In the genomic region with DNA sequence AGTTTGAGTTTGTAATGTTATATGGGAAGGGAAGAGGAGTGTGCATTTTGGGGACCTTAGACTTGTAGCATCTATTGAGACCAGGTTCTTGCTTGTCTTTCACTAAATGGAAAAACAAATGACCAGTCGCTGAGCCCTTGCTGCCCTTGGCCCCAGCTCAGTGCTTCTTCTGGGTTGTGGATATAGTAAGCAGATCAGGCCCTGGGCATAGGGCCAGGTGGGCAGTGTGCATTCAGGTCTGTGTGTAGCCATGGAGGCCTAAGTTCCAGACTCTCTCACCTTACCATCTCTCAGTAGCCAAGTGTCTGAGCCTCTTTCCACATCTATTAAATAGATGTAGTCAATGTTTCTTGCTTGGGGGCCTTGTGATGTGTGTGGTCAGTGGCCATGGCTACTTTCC, we compare ENCODE assay signal across 21 mouse cellular contexts. TPM values are rescaled to one million over a fixed set of nuclear protein-coding genes. Genes with fewer than 3 reads are reported as not detected.
A peak's percentile ranks its signal among the peaks of the same experiment; 100 is the strongest.
DNase-seq lines count a peak whose midpoint lies in the region; ATAC-seq and TF ChIP-seq lines count a peak whose summit lies in the region.
"Had no signal": no experiment of that assay in that cellular context is flagged by ENCODE, and none has a peak within 500 bp of the region (broad histone marks: within the 10 kb centered on the region; RNA-seq: fewer than 3 reads in every experiment).

No protein-coding gene starts in this region.

- ATAC-seq in kidney, postnatal 0 days (replicated peaks; ENCODE audit: low FRiP score, low read depth) = peak; percentile 64; the same call in 1 of the 2 replicates
- ATAC-seq in kidney, embryonic 15.5 days (replicated peaks; ENCODE audit: low FRiP score) = no peak
- no peak for ATAC-seq in midbrain, postnatal 0 days (ENCODE audit: low FRiP score)
- no peak for ATAC-seq in midbrain, embryonic 16.5 days
- ATAC-seq: forebrain, embryonic 14.5 days; inflammation-experienced regulatory T-cells, adult 6 months had no signal

- H3K36me3 ChIP-seq in kidney, postnatal 0 days (ENCODE audit: insufficient read depth, low read length) = no peaks in the 10 kb centered on the region
- peaks cover 17% of the 10 kb centered on the region for H3K36me3 ChIP-seq in kidney, embryonic 15.5 days
- H3K36me3 ChIP-seq in midbrain, postnatal 0 days (ENCODE audit: insufficient read depth, low read length) = peaks cover 12% of the 10 kb centered on the region; the same call in 1 of the 2 replicates
- peaks cover 9% of the 10 kb centered on the region for H3K36me3 ChIP-seq in midbrain, embryonic 16.5 days (ENCODE audit: control insufficient read depth, insufficient read depth, low read length)
- H3K36me3 ChIP-seq in thymus, adult 2 months (ENCODE audit: control insufficient read depth, insufficient read depth, low read length) = no peaks in the 10 kb centered on the region
- H3K36me3 ChIP-seq: liver, embryonic 15.5 days; midbrain, embryonic 15.5 days had no signal

- no peaks in the 10 kb centered on the region for H3K9me3 ChIP-seq in kidney, postnatal 0 days (replicated peaks; ENCODE audit: low read length)
- H3K9me3 ChIP-seq in kidney, embryonic 15.5 days (replicated peaks) = no peaks in the 10 kb centered on the region
- H3K9me3 ChIP-seq in midbrain, postnatal 0 days (ENCODE audit: low read length) = no peaks in the 10 kb centered on the region
- no peaks in the 10 kb centered on the region for H3K9me3 ChIP-seq in midbrain, embryonic 16.5 days (replicated peaks; ENCODE audit: control insufficient read depth, low read length, poor library complexity, severe bottlenecking)
- H3K9me3 ChIP-seq: embryonic facial prominence, embryonic 15.5 days; hindbrain, embryonic 13.5 days; limb, embryonic 10.5 days; liver, embryonic 15.5 days; midbrain, embryonic 15.5 days had no signal

- DNase-seq in cerebellum, postnatal 14 days = peak; percentile 39 to 57
- no peak for DNase-seq in cerebellum, adult 9-11 months
- no peak for DNase-seq in kidney, postnatal 0 days (ENCODE audit: low spot score)
- peak; percentile 19 for DNase-seq in midbrain, postnatal 0 days (ENCODE audit: low spot score)
- no peak for DNase-seq in ovary, postnatal 10 days (ENCODE audit: low spot score)
- DNase-seq in thymus, adult 2 months = no peak
- DNase-seq: layer of hippocampus, adult 9-11 months; liver; right cerebral cortex, postnatal 14 days; thymus, postnatal 25 days had no signal

- WGBS in kidney, postnatal 0 days = 57% methylated on average over 1 of the region's 1 CpGs
- 70% methylated on average over 1 of the region's 1 CpGs for WGBS in kidney, embryonic 15.5 days
- 83% methylated on average over 1 of the region's 1 CpGs for WGBS in midbrain, postnatal 0 days
- WGBS in midbrain, embryonic 16.5 days = 83% methylated on average over 1 of the region's 1 CpGs
- 95% methylated on average over 1 of the region's 1 CpGs for WGBS in thymus, adult 2 months

- TF ChIP-seq CTCF in kidney, postnatal 0 days (IDR thresholded peaks at IDR 0.05; ENCODE audit: low read depth) = no peak
- TF ChIP-seq CTCF in midbrain, postnatal 0 days (IDR thresholded peaks at IDR 0.05) = no peak
- no peak for TF ChIP-seq CTCF in thymus, adult 2 months (IDR thresholded peaks at IDR 0.05; ENCODE audit: borderline replicate concordance, control insufficient read depth, extremely low read depth, insufficient read depth, low read length, poor library complexity)

- no peaks in the 10 kb centered on the region for H3K27me3 ChIP-seq in kidney, postnatal 0 days (ENCODE audit: insufficient read depth, low read length)
- H3K27me3 ChIP-seq in kidney, embryonic 15.5 days = 0 out of 2 replicates have a peak, but pooled peaks cover 3% of the 10 kb centered on the region
- no peaks in the 10 kb centered on the region for H3K27me3 ChIP-seq in midbrain, postnatal 0 days (ENCODE audit: insufficient read depth, low read length)
- no peaks in the 10 kb centered on the region for H3K27me3 ChIP-seq in midbrain, embryonic 16.5 days (ENCODE audit: control insufficient read depth, insufficient read depth, low read depth, low read length)
- H3K27me3 ChIP-seq in thymus, adult 2 months (ENCODE audit: control insufficient read depth, insufficient read depth, low read length) = no peaks in the 10 kb centered on the region
- H3K27me3 ChIP-seq: embryonic facial prominence, embryonic 15.5 days; hindbrain, embryonic 13.5 days; liver, embryonic 15.5 days; midbrain, embryonic 15.5 days had no signal

- H3K27ac ChIP-seq in kidney, postnatal 0 days = no peak overlapping the region
- H3K27ac ChIP-seq in kidney, embryonic 15.5 days = no peak overlapping the region
- H3K27ac ChIP-seq in midbrain, postnatal 0 days (ENCODE audit: low read depth, low read length) = no peak overlapping the region
- no peak overlapping the region for H3K27ac ChIP-seq in midbrain, embryonic 16.5 days (ENCODE audit: low read length)
- H3K27ac ChIP-seq in thymus, adult 2 months (ENCODE audit: control insufficient read depth, insufficient read depth, low read length) = no peak overlapping the region
- H3K27ac ChIP-seq: embryonic facial prominence, embryonic 15.5 days; heart, adult 2 months; hindbrain, embryonic 13.5 days; liver, embryonic 15.5 days; macrophage; midbrain, embryonic 15.5 days had no signal

- no peak overlapping the region for H3K9ac ChIP-seq in kidney, postnatal 0 days (ENCODE audit: low read depth, low read length)
- no peak overlapping the region for H3K9ac ChIP-seq in kidney, embryonic 15.5 days
- no peak overlapping the region for H3K9ac ChIP-seq in midbrain, postnatal 0 days (replicated peaks; ENCODE audit: low read length, poor library complexity, severe bottlenecking)
- H3K9ac ChIP-seq in midbrain, embryonic 16.5 days (ENCODE audit: low read depth, low read length) = no peak overlapping the region
- H3K9ac ChIP-seq: embryonic facial prominence, embryonic 15.5 days; hindbrain, embryonic 13.5 days; liver, embryonic 15.5 days; midbrain, embryonic 15.5 days had no signal

- no peak overlapping the region for H3K4me3 ChIP-seq in kidney, postnatal 0 days (replicated peaks; ENCODE audit: low read depth, low read length)
- no peak overlapping the region for H3K4me3 ChIP-seq in kidney, embryonic 15.5 days (replicated peaks)
- no peak overlapping the region for H3K4me3 ChIP-seq in midbrain, postnatal 0 days (ENCODE audit: low read depth, low read length)
- no peak overlapping the region for H3K4me3 ChIP-seq in midbrain, embryonic 16.5 days (ENCODE audit: low read depth, low read length)
- H3K4me3 ChIP-seq in thymus, adult 2 months (ENCODE audit: control insufficient read depth, insufficient read depth, low read length) = no peak overlapping the region
- H3K4me3 ChIP-seq: embryonic facial prominence, embryonic 15.5 days; hindbrain, embryonic 13.5 days; limb, embryonic 10.5 days; liver, embryonic 15.5 days; midbrain, embryonic 15.5 days had no signal

- TF ChIP-seq POLR2A in thymus, adult 2 months (IDR thresholded peaks at IDR 0.05; ENCODE audit: control insufficient read depth, extremely low read depth, insufficient read depth, low read length, poor library complexity) = no peak

- H3K4me2 ChIP-seq in kidney, postnatal 0 days (ENCODE audit: low read length) = no peak overlapping the region
- H3K4me2 ChIP-seq in kidney, embryonic 15.5 days = no peak overlapping the region
- H3K4me2 ChIP-seq in midbrain, postnatal 0 days (ENCODE audit: low read depth, low read length, poor library complexity, severe bottlenecking) = no peak overlapping the region
- H3K4me2 ChIP-seq in midbrain, embryonic 16.5 days (ENCODE audit: low read length) = no peak overlapping the region
- H3K4me2 ChIP-seq: embryonic facial prominence, embryonic 15.5 days; hindbrain, embryonic 13.5 days; liver, embryonic 15.5 days; midbrain, embryonic 15.5 days had no signal

- H3K4me1 ChIP-seq in kidney, postnatal 0 days (replicated peaks; ENCODE audit: insufficient read depth, low read length) = 0 out of 2 replicates have a peak, but pooled peaks cover 5% of the 10 kb centered on the region
- peaks cover 10% of the 10 kb centered on the region for H3K4me1 ChIP-seq in kidney, embryonic 15.5 days
- no peaks in the 10 kb centered on the region for H3K4me1 ChIP-seq in midbrain, postnatal 0 days (ENCODE audit: insufficient read depth, low read length)
- peaks cover 3% of the 10 kb centered on the region; the same call in 1 of the 2 replicates for H3K4me1 ChIP-seq in midbrain, embryonic 16.5 days (ENCODE audit: control insufficient read depth, insufficient read depth, low read length)
- no peaks in the 10 kb centered on the region for H3K4me1 ChIP-seq in thymus, adult 2 months (replicated peaks; ENCODE audit: control insufficient read depth, insufficient read depth, low read length)
- H3K4me1 ChIP-seq: embryonic facial prominence, embryonic 15.5 days; hindbrain, embryonic 13.5 days; midbrain, embryonic 15.5 days had no signal

RNA-seq across cellular contexts. Expression of a gene that starts 40.9 kb away (rescaled TPM):
- 140 and 148 TPM in 2 replicates for polyA plus RNA-seq in kidney, postnatal 0 days (2015; fragmentation: Nextera tagmentation; extraction: Ambion mirVana)
- 29.9 and 38.4 TPM in 2 replicates for polyA plus RNA-seq in kidney, embryonic 15.5 days (2015; fragmentation: Nextera tagmentation; extraction: Ambion mirVana)
- total RNA-seq in midbrain, postnatal 0 days (2014; rRNA removed) = 2.2 and 13.2 TPM in 2 replicates
- polyA plus RNA-seq in midbrain, postnatal 0 days (2015; fragmentation: Nextera tagmentation; extraction: Ambion mirVana) = 0.63 and 1.1 TPM in 2 replicates
- polyA plus RNA-seq in midbrain, embryonic 16.5 days (2015; fragmentation: Nextera tagmentation; extraction: Ambion mirVana) = 4.8 and 5.4 TPM in 2 replicates
- 77.6 and 119 TPM in 2 replicates for polyA plus RNA-seq in thymus, adult 2 months (2012; rRNA removed)
- polyA plus RNA-seq: inflammation-experienced regulatory T-cells, adult 6 months; macrophage had no signal

Comparison
In these comparisons a context has a peak if more than half of its experiments do, and no peak if none do; other contexts are left out.
1. DNase-seq: peak in cerebellum, postnatal 14 days (2 of 2) and midbrain, postnatal 0 days (single experiment); none in cerebellum, adult 9-11 months (single experiment), kidney, postnatal 0 days (single experiment), ovary, postnatal 10 days (single experiment) and thymus, adult 2 months (single experiment).